Mouse (Mus musculus): Measurements from ENCODE around the gene Olfr466. TPM values are rescaled to one million over a fixed set of nuclear protein-coding genes. Genes with fewer than 3 reads are reported as not detected.

Gene Olfr466
- polyA plus RNA-seq (2017; shearing (Covaris generic)): not detected

DNA sequence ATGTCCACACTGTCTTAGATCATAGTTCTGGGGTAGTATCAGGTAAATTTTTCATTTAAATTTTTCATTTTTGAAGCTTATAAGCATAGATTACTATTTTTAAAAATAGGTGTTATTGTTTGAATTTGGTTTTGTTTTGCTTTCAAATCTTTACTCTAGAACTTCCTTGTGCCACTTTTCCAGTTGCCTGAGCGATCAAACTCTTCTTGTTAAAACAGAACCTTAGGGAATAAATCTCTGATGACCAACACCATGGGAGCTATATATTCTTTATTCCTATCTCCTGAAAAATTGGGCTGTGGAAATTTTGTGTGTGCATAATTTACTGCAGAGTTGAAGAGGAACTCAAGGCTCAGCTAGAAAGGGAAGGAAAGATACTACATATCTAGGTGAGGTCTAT is at the start of gene Olfr466:
TSS of gene Olfr466 (plus strand) at position 301 of the 400 bp plus-strand sequence.

GRCm38 (mm10) chr13:65112459-65113110 is 37.5 kb upstream of the Olfr466 start, which contains the start of gene Mfsd14b:
Gene Mfsd14b (minus strand): TSS chr13:65112975.

DNA sequence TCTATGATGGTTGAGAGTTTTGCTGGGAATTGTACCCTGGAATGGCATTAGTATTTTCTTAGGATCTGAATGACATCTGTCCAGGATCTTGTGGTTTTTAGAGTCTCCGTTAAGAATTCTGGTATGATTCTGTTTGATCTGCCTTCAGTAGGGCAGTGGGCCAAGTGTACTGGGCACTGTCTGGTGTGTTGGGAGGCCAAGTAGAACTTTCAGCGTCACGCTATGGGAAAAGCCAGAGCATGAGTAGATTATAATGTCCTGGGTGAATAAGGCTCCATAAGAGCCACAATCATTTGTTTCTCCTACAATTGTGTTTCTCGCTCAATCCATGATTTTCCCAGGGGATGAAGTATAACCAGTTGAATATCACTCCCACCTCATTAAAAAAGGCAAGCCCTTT is 12.3 kb upstream of the Olfr466 start, which contains the start of gene Olfr465-ps1:
TSS of gene Olfr465-ps1 (plus strand) at position 301 of the 400 bp plus-strand sequence.

Other genes starting within 250 kb of the Olfr466 start
- gene Cntnap3, start 246.3 kb upstream of the Olfr466 start, polyA plus RNA-seq (2017; shearing (Covaris generic)): not detected
- not detected for gene Spata31, start 232.8 kb upstream of the Olfr466 start, polyA plus RNA-seq (2017; shearing (Covaris generic))
- gene Spata31d1c, start 117.2 kb upstream of the Olfr466 start, polyA plus RNA-seq (2017; shearing (Covaris generic)): not detected
- not detected for gene Prss47, start 97.5 kb upstream of the Olfr466 start, polyA plus RNA-seq (2017; shearing (Covaris generic))
- 15.3 TPM for gene Mfsd14b, start 37.3 kb upstream of the Olfr466 start, polyA plus RNA-seq (2017; shearing (Covaris generic))
- gene Olfr465-ps1, start 12.2 kb upstream of the Olfr466 start, polyA plus RNA-seq (2017; shearing (Covaris generic)): not detected
- gene Nlrp4f, start 55.7 kb downstream of the Olfr466 start, polyA plus RNA-seq (2017; shearing (Covaris generic)): not detected
- not detected for gene Gm10775, start 109.3 kb downstream of the Olfr466 start, polyA plus RNA-seq (2017; shearing (Covaris generic))
- gene Zfp369, start 128.6 kb downstream of the Olfr466 start, polyA plus RNA-seq (2017; shearing (Covaris generic)): 16.6 TPM